Mouse (Mus musculus) heart, adult 9 months (tissue): ENCODE results near the gene Fip1l1.
A peak's percentile ranks its signal among the peaks of the same experiment; 100 is the strongest.

Experiments
- DNase-seq, 2 experiments: peaks; one replicate each; pipeline ENCODE4 v3.0.0; 2022; ENCODE audit warnings: low spot score in 2 of 2

Fip1l1 gene

DNA sequence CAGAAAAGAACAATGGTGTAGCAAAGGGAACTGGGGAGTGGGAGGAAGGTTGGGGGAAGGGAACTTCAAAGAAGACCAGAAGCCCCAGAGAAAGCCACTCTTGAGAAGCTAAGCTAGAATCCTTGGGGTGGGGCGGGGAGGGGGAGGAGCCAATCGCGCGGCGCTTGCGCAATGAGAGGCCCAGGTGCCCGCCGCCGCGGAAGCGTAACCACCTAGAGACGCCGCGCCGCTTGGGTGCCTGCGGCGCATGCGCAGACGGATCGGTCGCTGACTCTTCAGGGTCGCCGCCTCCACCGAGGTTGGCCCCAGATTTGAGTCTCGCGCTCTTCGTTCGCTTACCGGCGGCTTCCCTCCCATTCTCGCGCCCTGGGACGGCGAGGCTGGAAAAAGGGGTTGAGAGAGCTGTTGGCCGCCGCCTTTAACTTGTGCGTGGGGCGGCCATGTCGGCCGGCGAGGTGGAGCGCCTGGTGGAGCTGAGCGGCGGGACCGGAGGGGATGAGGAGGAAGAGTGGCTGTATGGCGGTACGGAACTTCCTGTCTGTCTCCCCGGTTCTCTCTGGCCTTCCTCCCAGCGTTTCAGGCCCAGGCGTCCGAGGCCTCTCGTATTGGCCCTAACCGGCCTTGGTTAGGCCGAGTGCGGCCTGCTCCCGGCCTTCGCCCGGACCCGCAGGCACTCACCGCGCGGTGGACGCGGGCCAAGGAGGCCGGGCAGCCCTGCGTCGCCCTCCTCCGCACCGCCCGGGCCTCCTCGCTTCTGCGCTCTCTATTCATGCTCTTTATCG, at the start of gene Fip1l1:
Gene Fip1l1, plus strand, starts transcription at position 210 of the 782 bp plus-strand sequence.
- DNase-seq: peak; percentile 89

DNA sequence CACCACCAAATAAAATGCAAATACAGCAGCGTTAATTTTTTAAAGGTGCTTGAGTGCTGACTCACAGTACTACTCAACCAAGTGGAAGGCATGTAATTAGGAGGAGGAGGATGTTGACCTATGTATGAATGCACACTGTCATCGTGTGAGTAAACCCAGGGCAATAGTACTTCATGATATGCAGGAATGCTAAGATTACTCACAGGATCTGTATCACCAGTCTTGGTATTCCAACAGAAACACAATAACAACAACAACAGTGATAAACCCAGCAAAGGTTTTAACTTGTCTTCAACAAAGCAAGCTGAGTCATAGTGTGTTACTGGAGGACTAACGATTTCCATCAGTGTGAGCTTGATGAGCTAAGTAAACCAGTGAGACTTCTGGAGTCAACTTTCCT, 42.5 kb upstream of the Fip1l1 start:
- no peak for DNase-seq

DNA sequence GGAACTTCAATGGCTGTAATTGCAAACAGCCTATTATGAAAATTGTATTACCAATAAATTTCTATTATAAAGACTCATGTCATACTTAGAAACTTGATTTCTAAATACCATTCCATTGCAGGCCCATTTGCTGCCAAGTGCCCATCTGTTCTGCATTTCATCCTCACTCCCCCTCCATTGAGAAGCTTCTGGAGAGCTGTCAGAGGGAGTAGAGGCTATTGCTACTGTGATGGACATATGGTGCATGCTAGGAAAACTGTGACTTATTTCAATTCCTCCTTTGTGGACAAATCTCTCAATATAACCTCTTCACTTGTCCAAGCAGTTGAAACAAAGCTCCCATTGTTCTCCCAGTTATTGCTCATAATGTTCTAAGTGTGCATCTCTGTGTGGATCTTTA, 23.6 kb upstream of the Fip1l1 start:
- DNase-seq: no peak

DNA sequence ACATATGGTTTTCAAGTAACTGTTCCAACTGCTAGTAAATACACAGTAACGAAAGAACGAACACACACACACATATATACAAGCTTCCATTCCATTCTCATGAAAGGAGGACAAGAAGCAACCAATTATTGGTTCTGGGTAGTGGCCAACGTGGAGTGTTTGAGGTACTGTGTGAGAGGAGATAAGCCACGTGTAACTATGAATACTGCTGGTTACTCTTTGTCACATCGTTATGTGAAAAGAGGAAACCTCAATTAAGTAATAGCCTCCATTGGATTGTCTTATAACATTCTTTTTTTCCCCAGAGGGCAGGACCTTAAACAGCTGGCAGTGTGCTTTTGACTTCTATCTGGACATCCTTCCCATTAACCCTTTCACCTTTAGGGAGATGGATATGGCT, 8.2 kb upstream of the Fip1l1 start:
- no peak for DNase-seq

DNA sequence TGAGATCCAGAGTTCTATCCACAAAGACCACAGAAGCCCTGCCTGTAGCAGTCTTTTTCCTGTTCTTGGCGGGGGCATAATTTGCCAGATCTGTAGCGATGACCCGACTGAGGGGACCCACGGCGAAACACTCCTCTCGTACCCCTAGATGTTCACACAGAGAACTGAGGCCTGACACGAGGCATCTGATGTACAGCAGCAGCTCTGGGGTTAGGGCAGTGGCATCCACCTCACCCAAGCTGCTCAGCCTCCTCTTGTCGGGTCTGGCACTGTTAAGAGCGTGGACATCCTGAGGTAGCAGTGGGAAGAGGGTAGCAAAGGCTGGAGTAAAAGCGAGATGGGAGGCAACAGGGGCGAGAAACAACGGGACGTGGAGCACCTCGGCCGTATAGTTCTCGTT, 4.5 kb upstream of the Fip1l1 start:
- DNase-seq: no peak

GRCm38 (mm10) chr5:74531630-74532280, 3.5 kb upstream of the Fip1l1 start, which contains the start of gene Scfd2:
Gene Scfd2, minus strand, starts transcription at chr5:74531759.
- DNase-seq: peak; percentile 94 to 96

DNA sequence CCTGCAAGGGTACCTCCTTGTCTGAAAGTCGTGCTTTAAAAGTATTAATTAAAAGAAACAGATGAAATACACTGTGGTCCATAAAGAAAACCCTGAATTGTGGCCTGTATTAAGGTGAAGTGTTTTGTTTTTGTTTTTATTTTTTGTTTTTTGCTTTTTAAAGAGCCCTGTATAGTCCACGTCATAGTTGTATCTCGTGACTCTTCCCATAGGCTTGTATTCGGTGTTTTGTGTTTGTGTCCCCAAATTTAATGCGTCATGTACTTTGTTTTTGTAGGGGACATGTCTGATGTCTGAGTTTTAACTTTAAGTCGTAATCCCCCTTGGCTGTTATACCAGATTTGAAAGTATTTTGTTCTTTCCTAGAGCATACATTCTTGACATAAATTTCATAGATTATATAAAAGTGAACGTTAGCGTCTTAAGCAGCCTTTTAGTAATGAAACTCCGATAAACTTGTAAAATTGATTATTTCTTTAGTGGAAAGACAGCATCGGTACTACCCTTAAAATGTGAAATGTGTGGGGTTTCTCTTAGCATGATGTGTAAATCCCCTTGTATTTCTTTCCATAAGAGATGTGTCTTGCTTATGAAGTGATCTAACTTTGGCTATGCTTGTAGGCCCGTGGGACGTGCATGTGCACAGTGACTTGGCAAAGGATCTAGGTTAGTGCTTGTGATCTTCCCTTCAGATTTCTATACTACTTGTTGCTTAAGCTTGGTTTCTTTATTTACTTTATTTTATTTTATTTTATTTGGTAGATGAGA, 1.1 kb downstream of the Fip1l1 start:
- no peak for DNase-seq

- DNase-seq: no peak
Observed at GRCm38 (mm10) chr5:74545606-74546005, 10.4 kb downstream of the Fip1l1 start.

GRCm38 (mm10) chr5:74549566-74549965, 14.3 kb downstream of the Fip1l1 start:
- DNase-seq: no peak

GRCm38 (mm10) chr5:74561151-74561550, 25.9 kb downstream of the Fip1l1 start:
- DNase-seq: peak in 1 of 2 experiments; percentile 4

DNA sequence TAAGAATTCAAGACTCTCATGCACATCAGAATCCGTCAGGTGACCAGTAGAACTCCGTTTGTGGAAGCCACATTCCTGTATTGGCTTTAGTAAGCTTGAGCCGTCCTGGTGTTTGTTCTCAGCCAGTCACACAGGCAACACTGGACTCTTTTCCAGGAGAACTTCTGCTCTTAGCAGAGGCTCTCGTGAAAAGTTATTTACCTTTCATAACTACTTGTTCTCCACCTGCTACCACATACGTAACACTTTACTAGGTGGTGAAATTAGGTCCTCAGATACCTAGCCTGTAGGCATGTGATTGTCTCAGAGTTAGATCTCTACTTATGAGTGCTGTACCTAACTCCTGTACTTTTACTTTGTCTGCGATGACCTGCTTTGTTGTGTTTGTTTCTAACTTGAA, 36.5 kb downstream of the Fip1l1 start:
- no peak for DNase-seq

DNA sequence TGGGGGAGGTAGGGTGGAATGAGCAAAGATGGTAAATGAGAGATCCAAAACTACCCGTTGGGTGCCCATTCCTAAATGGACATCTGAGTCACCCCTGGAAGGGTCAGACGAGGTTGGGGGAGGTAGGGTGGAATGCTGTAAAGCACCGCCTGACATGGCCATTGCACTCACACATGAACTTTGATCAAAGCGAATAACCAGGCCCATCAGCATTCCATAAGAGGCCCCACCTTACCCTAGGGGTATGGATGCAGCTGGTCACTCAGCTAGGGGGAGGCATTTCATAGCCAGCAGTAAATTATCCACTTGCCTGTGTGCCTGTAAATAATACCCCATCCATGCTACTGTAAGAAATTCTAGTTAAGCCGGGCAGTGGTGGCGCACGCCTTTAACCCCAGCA, 53.9 kb downstream of the Fip1l1 start:
- DNase-seq: no peak

DNA sequence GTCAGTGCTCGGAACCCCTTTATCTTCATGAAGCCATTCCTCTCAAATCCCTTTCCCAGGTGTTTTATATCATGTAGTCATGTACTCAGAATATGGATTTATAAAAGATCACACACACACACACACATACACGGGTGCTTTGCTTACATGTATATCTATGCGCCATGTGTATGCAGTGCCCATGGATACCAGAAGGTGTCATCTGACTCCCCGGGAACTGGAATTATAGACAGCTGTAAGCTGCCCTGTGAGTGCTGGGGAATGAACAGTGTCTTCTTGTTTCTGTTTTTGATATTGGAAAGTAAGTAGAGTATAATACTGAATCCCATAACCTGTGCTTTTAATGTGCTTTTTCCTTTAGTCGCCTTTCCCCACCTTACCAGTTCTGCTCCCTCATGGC, 56.2 kb downstream of the Fip1l1 start:
- DNase-seq: no peak

- no peak for DNase-seq
Observed at GRCm38 (mm10) chr5:74593147-74593546, 57.9 kb downstream of the Fip1l1 start.

- peak in 1 of 2 experiments; percentile 26 for DNase-seq
Observed at GRCm38 (mm10) chr5:74600010-74600409, 64.8 kb downstream of the Fip1l1 start.

GRCm38 (mm10) chr5:74601171-74601570, 65.9 kb downstream of the Fip1l1 start:
- DNase-seq: no peak

- no peak for DNase-seq
Observed at GRCm38 (mm10) chr5:74601965-74602364, 66.7 kb downstream of the Fip1l1 start.

DNA sequence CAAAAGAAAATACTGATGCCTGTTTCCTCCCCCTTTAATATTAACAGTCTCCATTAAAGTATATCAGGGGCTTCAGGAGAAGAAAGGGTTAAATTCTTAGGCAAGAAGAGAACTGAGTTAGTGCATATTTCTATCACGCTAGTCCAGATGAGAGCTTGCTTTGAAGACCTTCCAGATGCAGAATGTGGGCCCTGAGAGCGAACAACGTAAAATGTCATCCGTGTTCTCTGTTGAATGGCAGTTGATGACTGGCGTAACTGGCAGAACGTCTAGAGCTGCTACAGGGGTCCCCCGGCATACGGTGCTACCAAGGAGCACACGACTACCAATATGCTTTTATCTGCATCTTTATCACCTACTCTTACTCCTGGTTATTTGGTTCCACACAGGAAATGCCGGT, 67.1 kb downstream of the Fip1l1 start:
- DNase-seq: no peak

DNA sequence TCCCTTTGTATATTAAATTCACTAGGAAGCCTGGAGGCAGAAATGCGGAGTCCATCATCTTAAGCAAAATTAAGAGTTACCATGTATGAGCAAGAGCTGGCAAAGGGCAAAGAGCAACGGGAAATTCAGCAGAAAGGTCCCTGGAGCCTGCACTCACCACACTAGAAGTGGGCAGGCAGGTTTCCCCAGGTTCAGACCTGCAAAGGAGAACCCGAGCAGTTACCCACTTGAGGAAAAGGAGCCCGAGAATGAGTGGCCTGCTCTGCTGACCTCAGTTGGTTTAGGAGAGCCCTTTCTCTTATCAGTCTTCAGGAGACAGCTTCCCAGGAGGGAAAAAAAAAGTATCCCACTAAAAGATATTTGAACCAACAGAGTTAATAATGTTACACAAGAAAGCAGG, 68.1 kb downstream of the Fip1l1 start:
- no peak for DNase-seq

DNA sequence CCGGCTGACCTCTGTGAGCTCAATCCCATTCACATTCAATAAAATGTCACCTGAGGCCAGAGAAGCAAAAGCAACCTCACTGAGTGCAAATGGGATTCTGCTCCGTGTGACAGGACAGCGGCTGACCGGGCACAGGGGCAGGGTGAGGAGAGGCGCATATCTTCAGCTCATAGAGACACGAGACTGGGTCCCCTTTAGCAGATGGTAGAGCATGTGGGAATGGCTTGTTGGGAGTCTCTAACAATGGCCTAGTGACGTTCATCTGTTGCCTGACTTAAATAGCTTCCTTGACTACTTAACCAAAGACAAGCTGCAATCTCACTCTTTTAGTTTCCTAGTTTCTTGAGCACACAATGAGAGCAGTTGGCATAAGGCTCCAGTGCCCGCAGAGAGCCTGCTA, 71.0 kb downstream of the Fip1l1 start:
- no peak for DNase-seq

DNA sequence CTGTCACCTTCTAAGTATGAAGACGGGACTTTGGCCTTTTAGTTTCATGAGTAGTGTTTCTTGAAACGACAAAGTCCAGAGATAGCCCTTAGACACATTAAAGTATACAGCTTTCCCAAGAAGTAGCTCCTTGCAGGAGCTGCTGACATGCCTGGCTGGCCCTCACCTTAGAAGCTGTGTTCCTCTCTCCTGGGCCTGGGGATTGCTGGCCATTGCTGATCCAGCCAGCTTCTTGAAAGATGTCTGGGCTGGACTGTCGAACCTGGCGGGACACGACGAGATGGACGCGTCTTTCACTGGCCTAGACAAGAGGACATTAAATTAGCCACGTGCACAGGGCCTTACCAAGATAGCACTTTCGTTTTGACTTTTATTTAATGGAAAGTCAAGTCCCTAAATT, 75.3 kb downstream of the Fip1l1 start:
- DNase-seq: no peak

GRCm38 (mm10) chr5:74612713-74613112, 77.5 kb downstream of the Fip1l1 start:
- DNase-seq: no peak
